Mouse (Mus musculus) liver, embryonic 15.5 days (tissue): ENCODE results near the gene Srrm1. TPM values are rescaled to one million over a fixed set of nuclear protein-coding genes. Genes with fewer than 3 reads are reported as not detected.
A peak's percentile ranks its signal among the peaks of the same experiment; 100 is the strongest.
"Not testable (repeated sequence)": the region's sequence is repeated elsewhere in the genome, so short reads cannot be mapped to it uniquely, and the experiment has no call there.

ENCODE experiments used
- ATAC-seq: fragments of 200-750 bp; cut with Nextera tagmentation; 2 replicates; pipeline ENCODE4 v1.8.0; 2017; ENCODE audit warnings: moderate number of reproducible peaks, mild to moderate bottlenecking, moderate library complexity; ENCODE audit not compliant: insufficient read depth
- H3K27ac ChIP-seq: fragments of 300-500 bp; sonication (generic); replicated peaks from 2 replicates; pipeline ENCODE4 v1.5.1; 2015; ENCODE audit warnings: mild to moderate bottlenecking, inconsistent platforms
- H3K27me3 ChIP-seq: fragments of 300-500 bp; sonication (generic); 2 replicates; pipeline ENCODE4 v1.6.1; 2015; ENCODE audit warnings: mild to moderate bottlenecking, inconsistent platforms
- H3K36me3 ChIP-seq: fragments of 300-500 bp; sonication (generic); replicated peaks from 2 replicates; pipeline ENCODE4 v1.6.1; 2015; ENCODE audit warnings: moderate library complexity, mild to moderate bottlenecking, inconsistent platforms
- H3K4me1 ChIP-seq: fragments of 300-500 bp; sonication (generic); replicated peaks from 2 replicates; pipeline ENCODE4 v1.6.1; 2015; ENCODE audit warnings: inconsistent platforms
- H3K4me2 ChIP-seq: fragments of 300-500 bp; sonication (generic); 2 replicates; pipeline ENCODE4 v1.6.1; 2015; ENCODE audit warnings: moderate library complexity, mild to moderate bottlenecking, inconsistent platforms
- H3K4me3 ChIP-seq: fragments of 300-500 bp; sonication (generic); replicated peaks from 2 replicates; pipeline ENCODE4 v1.5.1; 2015; ENCODE audit warnings: mild to moderate bottlenecking, inconsistent platforms
- H3K9ac ChIP-seq: fragments of 300-500 bp; sonication (generic); 2 replicates; pipeline ENCODE4 v1.6.1; 2015; ENCODE audit warnings: moderate library complexity, mild to moderate bottlenecking, inconsistent platforms
- H3K9me3 ChIP-seq: fragments of 300-500 bp; sonication (generic); replicated peaks from 2 replicates; pipeline ENCODE4 v1.6.1; 2016; ENCODE audit warnings: inconsistent platforms
- WGBS: fragments of 180-500 bp; shearing (Covaris S2); methylation state at CpG from one replicate; pipeline ENCODE4 v1.1.7; 2015; ENCODE audit warnings: mixed read lengths; ENCODE audit not compliant: insufficient replicate concordance; 5-methylcytosine and 5-hydroxymethylcytosine counted together
- polyA plus RNA-seq: library from polyadenylated mRNA; unstranded; fragments of >200 nt; fragmentation: Nextera tagmentation; extraction: Ambion mirVana; gene quantifications from 2 replicates; pipeline ENCODE4 v1.2.1, GENCODE M21; 2015

Gene Srrm1
- polyA plus RNA-seq, 1 experiment from 2014 or later: 108 TPM

GRCm38 (mm10) chr4:135381355-135381754 lies 28.2 kb upstream of the Srrm1 start:
- Histone ChIP-seq H3K4me1 (no peaks in the 10 kb centered on the region), H3K27me3 (peaks cover 8% of the 10 kb centered on the region), H3K36me3 (no peaks in the 10 kb centered on the region), H3K4me3 (no peak overlapping the region), H3K4me2 (no peak overlapping the region), H3K9me3 (no peaks in the 10 kb centered on the region), H3K9ac (no peak overlapping the region), H3K27ac (no peak overlapping the region)
- ATAC-seq: no peak
- 48% methylated on average over 8 of the region's 8 CpGs for WGBS

DNA sequence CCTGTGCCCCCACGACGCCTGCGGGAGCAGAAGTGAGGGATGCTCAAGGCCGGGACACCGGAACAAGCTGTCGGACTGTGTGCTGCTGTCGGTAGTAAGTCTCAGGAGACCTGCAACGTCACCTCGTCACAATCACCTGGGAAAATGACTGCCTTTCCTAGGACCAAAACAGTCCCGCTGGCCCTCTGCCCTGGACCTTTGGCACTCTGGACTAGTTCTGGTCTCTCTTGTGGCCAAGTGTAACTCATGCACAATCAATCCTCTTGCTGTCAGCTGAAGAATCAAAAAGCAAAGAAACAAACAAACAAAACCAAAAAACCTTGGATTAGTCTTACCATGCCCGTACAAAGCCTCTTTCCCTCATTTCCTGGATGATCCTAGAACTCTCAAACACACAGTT lies 24.1 kb upstream of the Srrm1 start:
- no peak overlapping the region for H3K27ac ChIP-seq
- no peaks in the 10 kb centered on the region for H3K4me1 ChIP-seq
- no peaks in the 10 kb centered on the region for H3K27me3 ChIP-seq
- no peaks in the 10 kb centered on the region for H3K36me3 ChIP-seq
- H3K4me3 ChIP-seq: no peak overlapping the region
- H3K9me3 ChIP-seq: 0 out of 2 replicates have a peak, but pooled peaks cover 5% of the 10 kb centered on the region
- H3K4me2 ChIP-seq: no peak overlapping the region
- no peak overlapping the region for H3K9ac ChIP-seq
- WGBS: 78% methylated on average over 11 of the region's 11 CpGs
- no peak for ATAC-seq

DNA sequence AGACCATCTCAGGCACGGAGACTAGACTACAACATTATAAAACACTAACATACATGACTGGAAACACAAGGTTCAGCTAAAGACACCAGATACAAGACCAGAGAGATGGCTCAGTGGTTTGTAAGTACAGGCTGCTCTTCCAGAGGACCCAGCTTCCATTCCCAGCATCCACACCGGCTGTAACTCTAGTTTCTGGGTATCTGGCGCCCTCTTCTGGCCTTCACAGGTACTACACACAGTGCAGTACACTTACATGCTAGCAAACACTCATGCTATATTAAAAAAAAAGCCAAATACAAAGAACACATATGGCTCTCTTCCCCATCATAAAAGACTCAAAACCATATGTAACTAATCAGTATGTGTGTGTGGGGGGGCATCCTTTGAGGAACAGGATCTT lies 22.3 kb upstream of the Srrm1 start:
- Histone ChIP-seq H3K4me1 (no peaks in the 10 kb centered on the region), H3K27ac (no peak overlapping the region), H3K9me3 (0 out of 2 replicates have a peak, but pooled peaks cover 5% of the 10 kb centered on the region), H3K4me3 (no peak overlapping the region), H3K27me3 (no peaks in the 10 kb centered on the region), H3K9ac (no peak overlapping the region), H3K36me3 (no peaks in the 10 kb centered on the region), H3K4me2 (no peak overlapping the region)
- no peak for ATAC-seq
- 56% methylated on average over 3 of the region's 3 CpGs for WGBS

GRCm38 (mm10) chr4:135373299-135373698 lies 20.2 kb upstream of the Srrm1 start:
- H3K36me3 ChIP-seq: no peaks in the 10 kb centered on the region
- 0 out of 2 replicates have a peak, but pooled peaks cover 5% of the 10 kb centered on the region for H3K9me3 ChIP-seq
- H3K9ac ChIP-seq: no peak overlapping the region
- no peak overlapping the region for H3K4me2 ChIP-seq
- WGBS: 74% methylated on average over 5 of the region's 5 CpGs
- H3K27me3 ChIP-seq: no peaks in the 10 kb centered on the region
- no peak overlapping the region for H3K27ac ChIP-seq
- H3K4me3 ChIP-seq: no peak overlapping the region
- no peak for ATAC-seq
- H3K4me1 ChIP-seq: no peaks in the 10 kb centered on the region

GRCm38 (mm10) chr4:135370372-135370771 lies 17.3 kb upstream of the Srrm1 start:
- no peaks in the 10 kb centered on the region for H3K36me3 ChIP-seq
- no peaks in the 10 kb centered on the region for H3K27me3 ChIP-seq
- no peak overlapping the region for H3K27ac ChIP-seq
- no peak overlapping the region for H3K4me3 ChIP-seq
- H3K4me1 ChIP-seq: no peaks in the 10 kb centered on the region
- 0 out of 2 replicates have a peak, but pooled peaks cover 2% of the 10 kb centered on the region for H3K9me3 ChIP-seq
- WGBS: 72% methylated on average over 11 of the region's 11 CpGs
- no peak overlapping the region for H3K9ac ChIP-seq
- no peak for ATAC-seq
- H3K4me2 ChIP-seq: no peak overlapping the region

DNA sequence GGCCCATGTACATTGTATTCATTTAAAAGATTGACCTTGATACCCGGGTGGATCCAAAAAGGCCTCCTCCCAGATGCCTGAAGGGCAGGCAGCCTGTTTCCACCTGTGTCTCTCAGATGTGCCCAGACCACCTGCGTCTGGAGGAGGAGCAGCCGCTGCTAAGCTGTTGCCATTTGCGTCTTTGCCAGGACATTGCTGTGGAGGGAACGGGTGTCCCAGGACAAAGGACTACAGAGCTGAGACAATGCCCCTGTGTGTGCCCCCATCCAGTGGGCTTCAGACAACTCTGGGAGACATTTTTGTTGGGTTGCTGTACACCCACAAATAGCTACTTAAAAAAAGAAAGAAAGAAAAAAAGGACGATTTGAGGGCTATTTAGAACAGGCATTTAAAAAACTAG lies 9.7 kb upstream of the Srrm1 start:
- no peak overlapping the region for H3K9ac ChIP-seq

DNA sequence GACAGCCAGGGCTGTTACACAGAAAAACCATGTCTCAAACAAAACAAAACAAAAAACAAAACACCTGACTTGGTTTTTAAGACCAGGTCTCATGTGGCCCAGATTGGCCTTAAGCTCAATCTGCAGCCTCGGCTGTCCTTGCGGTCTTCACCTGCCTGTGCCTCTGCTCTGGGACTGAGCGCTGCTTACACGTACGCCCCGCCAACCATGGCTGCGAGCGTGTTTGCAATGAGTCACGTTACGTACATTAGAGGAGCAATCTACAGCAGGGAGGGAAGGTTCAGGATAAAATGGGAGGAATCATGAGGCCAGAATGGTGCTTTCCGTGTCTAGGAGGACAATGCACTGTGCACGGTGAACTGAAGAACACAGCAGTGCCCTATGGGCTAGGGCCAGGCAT lies 8.6 kb upstream of the Srrm1 start:
- H3K36me3 ChIP-seq: no peaks in the 10 kb centered on the region
- no peaks in the 10 kb centered on the region for H3K9me3 ChIP-seq
- 0 out of 2 replicates have a peak, but pooled peaks cover 5% of the 10 kb centered on the region for H3K27me3 ChIP-seq
- WGBS: 80% methylated on average over 12 of the region's 12 CpGs
- ATAC-seq: no peak
- no peak overlapping the region for H3K4me3 ChIP-seq
- H3K4me1 ChIP-seq: no peaks in the 10 kb centered on the region; the same call in 1 of the 2 replicates
- no peak overlapping the region for H3K9ac ChIP-seq
- no peak overlapping the region for H3K27ac ChIP-seq
- H3K4me2 ChIP-seq: no peak overlapping the region

More for the DNA sequence above, 9.7 kb upstream of the Srrm1 start:
- Histone ChIP-seq H3K27me3 (0 out of 2 replicates have a peak, but pooled peaks cover 5% of the 10 kb centered on the region), H3K9me3 (no peaks in the 10 kb centered on the region), H3K27ac (no peak overlapping the region), H3K4me3 (no peak overlapping the region), H3K36me3 (no peaks in the 10 kb centered on the region), H3K4me1 (no peaks in the 10 kb centered on the region; the same call in 1 of the 2 replicates), H3K4me2 (no peak overlapping the region)
- 53% methylated on average over 6 of the region's 6 CpGs for WGBS
- ATAC-seq: no peak

- Histone ChIP-seq H3K36me3 (no peaks in the 10 kb centered on the region), H3K27me3 (0 out of 2 replicates have a peak, but pooled peaks cover 5% of the 10 kb centered on the region), H3K4me3 (no peak overlapping the region), H3K4me1 (peaks cover 19% of the 10 kb centered on the region), H3K9ac (no peak overlapping the region), H3K9me3 (no peaks in the 10 kb centered on the region), H3K27ac (no peak overlapping the region), H3K4me2 (no peak overlapping the region)
- no peak for ATAC-seq
- WGBS: under 1% methylated on average over 6 of the region's 6 CpGs
Measured at GRCm38 (mm10) chr4:135358736-135359135, 5.6 kb upstream of the Srrm1 start.

- H3K36me3 ChIP-seq: no peaks in the 10 kb centered on the region
- peaks cover 23% of the 10 kb centered on the region for H3K4me1 ChIP-seq
- no peak overlapping the region for H3K4me2 ChIP-seq
- WGBS: 76% methylated on average over 12 of the region's 12 CpGs
- no peaks in the 10 kb centered on the region for H3K9me3 ChIP-seq
- H3K4me3 ChIP-seq: no peak overlapping the region
- no peak for ATAC-seq
- 0 out of 2 replicates have a peak, but pooled peaks cover 2% of the 10 kb centered on the region for H3K27me3 ChIP-seq
- H3K27ac ChIP-seq: no peak overlapping the region
- no peak overlapping the region for H3K9ac ChIP-seq
Measured at GRCm38 (mm10) chr4:135357221-135357920, 4.2 kb upstream of the Srrm1 start.

DNA sequence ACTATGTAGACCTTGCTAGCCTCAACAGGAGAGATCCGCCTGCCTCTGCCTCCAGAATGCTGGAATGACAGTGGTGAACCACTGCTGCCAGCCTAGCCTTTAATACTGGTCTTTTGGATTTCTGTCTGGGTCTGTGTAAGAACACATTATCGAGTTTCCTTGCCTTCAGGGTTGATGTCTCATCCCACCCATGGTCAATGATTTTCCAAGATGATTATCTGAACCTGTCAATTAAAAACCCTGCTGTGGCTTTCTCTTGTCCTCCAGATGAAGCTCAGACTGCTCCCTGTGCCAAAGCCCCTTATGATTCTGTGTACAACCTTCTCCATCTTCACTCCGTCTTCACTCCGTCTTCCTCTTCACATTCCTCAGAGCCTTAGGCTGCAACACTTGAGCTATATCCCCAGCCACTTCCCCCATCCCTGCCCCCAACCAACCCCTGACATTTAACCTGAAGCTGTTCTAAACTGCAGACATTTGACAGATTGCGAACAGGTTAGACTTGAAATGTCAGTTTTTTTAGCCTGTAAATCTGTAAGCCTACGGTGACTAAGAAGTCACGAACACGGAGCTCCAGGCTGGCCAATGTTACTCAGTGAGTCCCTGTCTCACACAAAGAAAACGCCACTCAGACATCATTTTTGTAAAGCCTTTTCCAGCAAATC lies 2.9 kb upstream of the Srrm1 start:
- Histone ChIP-seq H3K27me3 (no peaks in the 10 kb centered on the region), H3K36me3 (no peaks in the 10 kb centered on the region), H3K27ac (no peak overlapping the region), H3K4me3 (no peak overlapping the region), H3K9me3 (no peaks in the 10 kb centered on the region), H3K9ac (no peak overlapping the region), H3K4me2 (no peak overlapping the region), H3K4me1 (peaks cover 32% of the 10 kb centered on the region)
- 70% methylated on average over 9 of the region's 9 CpGs for WGBS
- ATAC-seq: no peak

- H3K9me3 ChIP-seq, H3K27me3 ChIP-seq, ATAC-seq, H3K36me3 ChIP-seq: not testable (repeated sequence)
- H3K9ac ChIP-seq: peak overlapping the region; percentile 63
- H3K4me1 ChIP-seq: peaks cover 43% of the 10 kb centered on the region
- H3K27ac ChIP-seq: peak overlapping the region; percentile 99
- peak overlapping the region; percentile 92 for H3K4me2 ChIP-seq
- peak overlapping the region; percentile 100; the same call in 1 of the 2 replicates for H3K4me3 ChIP-seq
Measured at GRCm38 (mm10) chr4:135354751-135355150, 1.6 kb upstream of the Srrm1 start.
